Mouse (Mus musculus): ENCODE measurements around the gene Fktn. TPM values are rescaled to one million over a fixed set of nuclear protein-coding genes. Genes with fewer than 3 reads are reported as not detected.
"Not testable (repeated sequence)": the region's sequence is repeated elsewhere in the genome, so short reads cannot be mapped to it uniquely, and the experiment has no call there.

The Fktn gene
- polyA plus RNA-seq, 1 experiment from 2014 or later = 25.8 TPM

DNA sequence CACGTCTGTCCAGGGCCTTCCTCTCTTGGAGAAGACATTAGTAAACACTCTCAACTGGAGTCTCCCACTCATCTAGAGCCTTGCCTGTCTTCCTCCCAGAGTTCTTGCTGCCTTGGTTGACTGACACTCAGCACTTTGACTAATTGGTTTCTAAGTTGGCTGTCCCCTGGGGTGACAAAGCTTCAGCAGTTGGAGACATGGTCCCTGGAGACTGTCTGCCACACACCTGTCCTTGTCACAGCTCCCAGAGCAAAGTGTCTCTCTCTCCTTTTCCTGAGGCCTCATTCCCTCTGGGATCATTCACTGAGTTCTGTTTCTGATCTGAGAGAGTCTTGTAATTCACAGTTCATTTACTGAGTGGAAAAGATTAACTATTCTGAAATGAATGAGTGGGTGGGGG lies 86.0 kb downstream of the Fktn start:
- H3K4me2 ChIP-seq = no peak overlapping the region
- no peak overlapping the region for H3K9ac ChIP-seq (replicated peaks)
- H3K4me3 ChIP-seq (replicated peaks) = no peak overlapping the region
- no peaks in the 10 kb centered on the region for H3K9me3 ChIP-seq (replicated peaks)
- 73% methylated on average over 1 of the region's 1 CpGs for WGBS
- H3K27me3 ChIP-seq (replicated peaks) = no peaks in the 10 kb centered on the region
- no peak overlapping the region for H3K27ac ChIP-seq (replicated peaks)
- peaks cover 10% of the 10 kb centered on the region; the same call in 1 of the 2 replicates for H3K4me1 ChIP-seq
- H3K36me3 ChIP-seq = no peaks in the 10 kb centered on the region
- no peak for ATAC-seq (ENCODE audit: low FRiP score)

DNA sequence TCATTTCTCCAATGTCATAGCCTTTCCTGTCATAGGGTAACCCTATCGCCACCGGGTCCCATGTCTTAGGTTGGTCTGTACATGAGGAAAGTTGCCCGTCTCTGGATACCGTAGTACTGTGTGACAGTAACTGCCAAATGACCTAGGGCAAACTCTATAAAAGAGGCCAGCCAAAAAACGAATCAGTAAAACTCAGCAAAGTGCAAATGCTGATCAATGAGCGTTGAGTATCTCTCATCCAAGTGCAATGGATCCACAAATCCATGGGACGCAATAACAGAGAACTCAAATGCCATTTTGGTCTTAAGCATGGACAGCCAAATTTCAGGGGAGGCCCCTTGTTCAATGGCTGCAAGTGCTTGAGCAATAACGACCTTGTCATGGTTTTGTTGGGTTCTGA lies 89.9 kb downstream of the Fktn start:
- H3K4me1 ChIP-seq; H3K4me3 ChIP-seq (replicated peaks); H3K27ac ChIP-seq (replicated peaks); H3K4me2 ChIP-seq; H3K36me3 ChIP-seq; ATAC-seq (ENCODE audit: low FRiP score); H3K9me3 ChIP-seq (replicated peaks); H3K9ac ChIP-seq (replicated peaks); H3K27me3 ChIP-seq (replicated peaks): not testable (repeated sequence)
- WGBS = 93% methylated on average over 8 of the region's 8 CpGs

DNA sequence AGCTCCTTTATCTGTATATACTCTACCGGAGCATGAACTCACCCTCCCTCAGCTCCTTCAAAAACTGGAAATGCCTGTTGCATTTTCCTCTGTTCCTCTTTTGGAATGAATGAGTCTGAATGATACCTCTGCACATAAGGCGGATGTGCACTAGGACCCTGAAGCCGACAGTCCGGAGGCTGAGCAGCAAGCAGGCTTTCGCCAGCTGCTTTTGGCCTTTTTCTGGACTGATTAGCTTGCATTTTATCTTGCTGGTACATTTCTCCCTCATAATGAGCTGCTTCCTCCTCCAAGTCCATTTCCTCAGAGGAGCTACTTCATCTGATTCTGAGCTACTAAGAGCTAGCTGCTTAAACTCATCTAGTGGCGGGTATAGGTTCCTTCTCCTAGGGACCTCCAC lies 92.6 kb downstream of the Fktn start:
- H3K9ac ChIP-seq (replicated peaks); H3K27me3 ChIP-seq (replicated peaks); H3K4me2 ChIP-seq; H3K27ac ChIP-seq (replicated peaks); H3K4me1 ChIP-seq; H3K4me3 ChIP-seq (replicated peaks); ATAC-seq (ENCODE audit: low FRiP score); H3K36me3 ChIP-seq; H3K9me3 ChIP-seq (replicated peaks): not testable (repeated sequence)
- WGBS = 82% methylated on average over 6 of the region's 6 CpGs

DNA sequence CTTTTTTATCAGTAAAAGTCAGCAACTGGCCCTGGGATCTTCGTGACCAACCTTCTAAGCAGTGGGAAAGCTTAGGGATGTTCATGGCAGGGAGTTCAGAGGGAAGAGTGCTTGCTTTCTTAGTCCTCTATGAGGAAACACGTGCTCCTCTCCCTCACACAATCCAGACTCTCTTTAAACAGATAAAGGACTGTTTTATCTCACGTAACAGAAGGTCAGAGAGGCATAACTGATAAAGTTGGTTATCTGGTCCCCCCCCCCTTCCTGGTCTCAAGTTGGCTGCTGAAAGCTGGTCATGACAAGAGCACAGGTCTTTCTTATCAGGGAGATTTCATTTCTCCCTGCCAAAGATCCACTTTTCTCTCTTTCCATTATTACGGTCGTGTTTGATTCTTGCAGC lies 104.5 kb downstream of the Fktn start:
- 76% methylated on average over 5 of the region's 5 CpGs for WGBS

DNA sequence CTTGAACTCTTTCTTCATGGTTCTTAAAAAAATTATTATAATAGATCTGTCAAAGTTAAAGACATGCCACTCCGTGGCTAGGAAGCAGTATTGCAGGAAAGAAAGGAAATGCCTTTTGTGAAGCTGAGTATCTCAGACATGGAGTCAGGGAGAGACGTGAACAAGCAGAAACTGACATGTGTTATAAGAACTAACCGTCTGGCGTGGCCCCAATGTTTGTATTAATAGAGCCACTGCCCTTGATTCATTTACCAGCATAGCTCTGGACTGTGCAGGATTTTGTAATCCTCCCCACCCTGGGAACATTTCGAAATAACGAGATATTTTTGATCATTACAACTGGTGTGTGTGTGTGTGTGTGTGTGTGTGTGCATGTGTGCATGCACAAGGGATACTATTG lies 109.9 kb downstream of the Fktn start:
- H3K36me3 ChIP-seq = no peaks in the 10 kb centered on the region
- WGBS = 76% methylated on average over 6 of the region's 6 CpGs
- no peak overlapping the region for H3K27ac ChIP-seq (replicated peaks)
- H3K4me1 ChIP-seq = peaks cover 6% of the 10 kb centered on the region
- no peaks in the 10 kb centered on the region for H3K27me3 ChIP-seq (replicated peaks)
- H3K4me3 ChIP-seq (replicated peaks) = no peak overlapping the region
- no peaks in the 10 kb centered on the region for H3K9me3 ChIP-seq (replicated peaks)
- no peak overlapping the region for H3K4me2 ChIP-seq
- H3K9ac ChIP-seq (replicated peaks) = no peak overlapping the region
- no peak for ATAC-seq (ENCODE audit: low FRiP score)

More for the DNA sequence above, 104.5 kb downstream of the Fktn start:
- Histone ChIP-seq H3K4me1 (no peaks in the 10 kb centered on the region), H3K27me3 (replicated peaks) (no peaks in the 10 kb centered on the region), H3K9me3 (replicated peaks) (no peaks in the 10 kb centered on the region), H3K9ac (replicated peaks) (no peak overlapping the region), H3K36me3 (no peaks in the 10 kb centered on the region), H3K4me3 (replicated peaks) (no peak overlapping the region), H3K4me2 (no peak overlapping the region), H3K27ac (replicated peaks) (no peak overlapping the region)
- ATAC-seq (ENCODE audit: low FRiP score) = no peak

DNA sequence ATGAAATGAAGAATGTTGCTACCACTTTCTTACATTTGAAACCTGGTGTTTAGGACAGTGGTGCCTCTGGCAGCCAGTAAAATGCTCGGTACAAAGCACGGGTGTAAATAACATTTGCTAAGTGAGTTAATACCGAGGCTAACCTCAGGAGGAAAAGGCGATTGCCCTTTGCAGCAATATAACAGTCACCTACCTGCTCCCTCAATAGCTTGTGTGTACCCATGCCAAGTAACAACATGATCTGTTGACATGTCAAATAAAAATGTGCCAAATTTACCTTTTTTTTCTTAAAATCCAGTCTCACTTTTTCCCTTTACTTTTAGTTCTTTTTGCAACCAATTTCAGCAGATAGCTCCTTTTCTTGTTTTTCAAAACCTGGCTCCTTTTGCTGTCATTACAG lies 111.0 kb downstream of the Fktn start:
- Histone ChIP-seq H3K27ac (replicated peaks) (no peak overlapping the region), H3K9me3 (replicated peaks) (no peaks in the 10 kb centered on the region), H3K4me3 (replicated peaks) (no peak overlapping the region), H3K36me3 (no peaks in the 10 kb centered on the region), H3K4me2 (no peak overlapping the region), H3K4me1 (peaks cover 6% of the 10 kb centered on the region), H3K9ac (replicated peaks) (no peak overlapping the region), H3K27me3 (replicated peaks) (no peaks in the 10 kb centered on the region)
- WGBS = 61% methylated on average over 4 of the region's 4 CpGs
- ATAC-seq (ENCODE audit: low FRiP score) = no peak

DNA sequence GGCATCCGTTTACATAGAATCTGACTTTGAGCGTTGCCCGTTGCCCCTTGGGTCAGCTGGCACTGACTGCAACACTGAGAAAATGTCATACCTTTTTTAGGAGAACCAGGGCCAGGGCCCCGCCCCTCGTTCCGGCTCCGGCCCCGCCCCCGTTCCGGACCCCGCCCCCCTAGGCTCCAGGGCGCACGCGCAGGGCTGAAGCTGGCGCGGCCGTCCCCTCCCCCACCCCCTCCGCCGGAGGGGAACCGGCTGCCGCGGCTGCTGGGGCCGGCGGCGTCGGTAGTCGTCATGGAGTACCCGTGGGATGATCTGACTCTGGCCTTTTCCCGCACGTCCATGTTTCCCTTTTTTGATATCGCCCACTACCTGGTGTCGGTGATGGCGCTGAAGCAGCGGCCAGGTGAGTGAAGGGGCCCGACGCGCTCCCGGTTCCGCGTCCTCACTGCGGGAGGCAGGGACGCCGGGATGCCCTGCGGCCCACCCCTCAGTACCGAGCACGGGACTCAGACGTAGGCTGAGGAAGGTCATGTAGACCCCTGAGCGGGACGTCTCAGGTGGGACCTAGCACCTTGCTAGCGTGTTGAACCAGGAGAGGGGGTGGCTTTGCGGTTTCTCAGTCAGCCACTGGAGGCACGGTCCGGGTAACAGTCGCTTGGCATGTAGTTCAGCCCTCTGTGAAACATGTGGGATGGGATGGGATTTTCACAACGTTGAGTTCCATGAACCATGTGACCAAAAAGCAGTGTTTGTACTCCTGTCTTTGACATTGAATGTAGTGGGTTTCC lies 112.2 kb downstream of the Fktn start, which contains the start of gene Tmem38b:
Gene Tmem38b, plus strand, starts transcription at position 225 of the 785 bp plus-strand sequence.
- H3K9me3 ChIP-seq (replicated peaks) = no peaks in the 10 kb centered on the region
- no peaks in the 10 kb centered on the region for H3K27me3 ChIP-seq (replicated peaks)
- H3K4me1 ChIP-seq = peaks cover 6% of the 10 kb centered on the region
- no peaks in the 10 kb centered on the region for H3K36me3 ChIP-seq
- ATAC-seq (ENCODE audit: low FRiP score) = peak; percentile 95
- peak within 1 kb of the TSS; percentile 76 for H3K4me2 ChIP-seq
- H3K9ac ChIP-seq (replicated peaks) = peak within 1 kb of the TSS; percentile 86
- peak within 1 kb of the TSS; percentile 99 for H3K4me3 ChIP-seq (replicated peaks)
- WGBS = under 1% methylated on average over 54 of the region's 55 CpGs
- peak within 1 kb of the TSS; percentile 84 for H3K27ac ChIP-seq (replicated peaks)

DNA sequence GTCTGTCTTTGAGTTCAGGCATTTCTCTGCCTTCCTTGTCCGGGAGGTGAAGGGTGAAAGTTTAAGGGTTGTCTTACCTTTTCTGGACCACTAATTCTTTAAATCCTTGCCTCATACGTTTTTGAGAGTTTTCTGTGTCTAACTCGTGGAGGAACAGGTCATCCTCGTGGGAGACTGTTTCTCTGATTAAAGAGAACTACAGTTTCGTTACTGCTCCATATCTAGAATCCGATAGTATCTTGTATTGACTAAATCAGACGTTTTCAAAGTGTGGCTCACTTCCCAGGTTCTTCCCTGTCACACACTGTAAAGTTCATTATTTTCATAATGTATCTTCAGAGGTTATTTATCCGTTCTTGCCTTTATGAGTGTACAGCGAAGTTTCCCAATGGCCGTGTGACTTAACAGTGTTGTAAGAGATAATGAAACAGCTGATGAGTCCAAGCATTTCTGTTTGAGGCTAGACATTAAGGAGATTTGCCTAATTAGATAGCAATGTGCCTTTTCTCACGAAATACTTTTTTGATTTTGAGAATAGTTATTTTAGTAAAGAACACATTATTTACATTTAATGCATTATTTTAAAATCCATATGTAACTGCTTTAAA lies 112.9 kb downstream of the Fktn start:
- H3K4me2 ChIP-seq = peak overlapping the region; percentile 76
- peak overlapping the region; percentile 99 for H3K4me3 ChIP-seq (replicated peaks)
- no peaks in the 10 kb centered on the region for H3K27me3 ChIP-seq (replicated peaks)
- H3K36me3 ChIP-seq = no peaks in the 10 kb centered on the region
- no peaks in the 10 kb centered on the region for H3K9me3 ChIP-seq (replicated peaks)
- peaks cover 6% of the 10 kb centered on the region for H3K4me1 ChIP-seq
- H3K9ac ChIP-seq (replicated peaks) = peak overlapping the region; percentile 86
- no peak for ATAC-seq (ENCODE audit: low FRiP score)
- H3K27ac ChIP-seq (replicated peaks) = peak overlapping the region; percentile 84; the same call in 1 of the 2 replicates
- 12% methylated on average over 11 of the region's 11 CpGs for WGBS

Other genes with a start within 250 kb of the Fktn start
- 23.9 and 34.0 TPM in 2 replicates for gene Fsd1l, start 82.5 kb upstream of the Fktn start, polyA plus RNA-seq (2015; fragmentation: Nextera tagmentation; extraction: Ambion mirVana)
- gene Tal2, start 65.7 kb downstream of the Fktn start, polyA plus RNA-seq (2015; fragmentation: Nextera tagmentation; extraction: Ambion mirVana) = 0.11 and 0.17 TPM in 2 replicates
- 7.2 and 7.4 TPM in 2 replicates for gene Tmem38b, start 112.0 kb downstream of the Fktn start, polyA plus RNA-seq (2015; fragmentation: Nextera tagmentation; extraction: Ambion mirVana)